8 mouse cellular contexts compared by ENCODE assay signal in genomic region chr11:107275902-107276301, GRCm38 (mm10).
A peak's percentile ranks its signal among the peaks of the same experiment; 100 is the strongest.
DNase-seq lines count a peak whose midpoint lies in the region; ATAC-seq and TF ChIP-seq lines count a peak whose summit lies in the region.

No protein-coding gene starts in this region.

- CTCF ChIA-PET in Patski (lab: Charles Lee) = interaction anchor here (0.8 to 1.3 kb wide), 2 partner anchors 195 to 201 kb away, joined by 3 to 6 read pairs; no protein-coding TSS in a partner anchor

- H3K36me3 ChIP-seq in heart, embryonic 11.5 days (ENCODE audit: control insufficient read depth, insufficient read depth, low read length) = no peaks in the 10 kb centered on the region
- H3K36me3 ChIP-seq in lung, embryonic 16.5 days (ENCODE audit: control insufficient read depth, insufficient read depth, low read length) = no peaks in the 10 kb centered on the region
- H3K36me3 ChIP-seq in splenic B cell, adult 2 months (ENCODE audit: control insufficient read depth, insufficient read depth, low read length, poor library complexity, severe bottlenecking) = no peaks in the 10 kb centered on the region

- POLR2A ChIA-PET in Patski (lab: Charles Lee) = interaction anchor here (0.9 kb wide), 1 partner anchor 58 kb away, joined by 3 read pairs; no protein-coding TSS in a partner anchor

- no peak overlapping the region for H3K9ac ChIP-seq in heart, embryonic 11.5 days (ENCODE audit: low read depth, low read length)
- H3K9ac ChIP-seq in lung, embryonic 16.5 days (ENCODE audit: low read length) = no peak overlapping the region

- in situ Hi-C loops in Patski (cut with MboI; ENCODE audit: low pct_unique_long_range_greater_than_20kb) = loop anchor here (5.0 kb wide), 2 partner anchors 101 to 196 kb away; partner anchors contain the start of gene Pitpnc1

- peak; percentile 97 for DNase-seq in heart, adult 11 months
- DNase-seq in Patski (ENCODE audit: low read depth, low spot score) = no peak
- DNase-seq in cerebellum, postnatal 14 days = peak; percentile 83 to 86
- DNase-seq in gastrocnemius, postnatal 25 days = peak; percentile 40
- DNase-seq in kidney, adult 9 months = peak; percentile 85
- peak; percentile 53 for DNase-seq in splenic B cell, adult 2 months (ENCODE audit: low read depth, low spot score)

- H3K4me2 ChIP-seq in heart, embryonic 11.5 days = no peak overlapping the region
- no peak overlapping the region for H3K4me2 ChIP-seq in lung, embryonic 16.5 days (ENCODE audit: low read depth, low read length)

- peaks cover 26% of the 10 kb centered on the region for H3K4me1 ChIP-seq in heart, embryonic 11.5 days (ENCODE audit: control insufficient read depth, insufficient read depth, low read length)
- H3K4me1 ChIP-seq in lung, embryonic 16.5 days (replicated peaks; ENCODE audit: control insufficient read depth, insufficient read depth, low read length) = peaks cover 8% of the 10 kb centered on the region

- no peak for ATAC-seq in heart, embryonic 11.5 days (replicated peaks; ENCODE audit: insufficient number of reproducible peaks, low FRiP score, low TSS enrichment)
- no peak for ATAC-seq in Patski
- peak; percentile 66; the same call in 1 of the 2 replicates for ATAC-seq in lung, embryonic 16.5 days (ENCODE audit: low read depth)

- no peaks in the 10 kb centered on the region for H3K27me3 ChIP-seq in heart, embryonic 11.5 days (ENCODE audit: control insufficient read depth, insufficient read depth, low read length)
- no peaks in the 10 kb centered on the region for H3K27me3 ChIP-seq in Patski
- no peaks in the 10 kb centered on the region for H3K27me3 ChIP-seq in lung, embryonic 16.5 days (ENCODE audit: control insufficient read depth, insufficient read depth, low read depth, low read length)
- H3K27me3 ChIP-seq in splenic B cell, adult 2 months (ENCODE audit: control insufficient read depth, insufficient read depth, low read length, poor library complexity, severe bottlenecking) = no peaks in the 10 kb centered on the region

- 26% methylated on average over 6 of the region's 6 CpGs for WGBS in heart, embryonic 11.5 days (ENCODE audit: insufficient replicate concordance)
- 9% methylated on average over 6 of the region's 6 CpGs for WGBS in lung, embryonic 16.5 days

- peak; percentile 81 for TF ChIP-seq CTCF in Patski (IDR thresholded peaks at IDR 0.05)

- no peak overlapping the region for H3K4me3 ChIP-seq in heart, embryonic 11.5 days (ENCODE audit: low read depth, low read length)
- H3K4me3 ChIP-seq in lung, embryonic 16.5 days (ENCODE audit: low read length) = no peak overlapping the region

- H3K9me3 ChIP-seq in heart, embryonic 11.5 days (replicated peaks; ENCODE audit: control insufficient read depth, low read length) = no peaks in the 10 kb centered on the region
- no peaks in the 10 kb centered on the region for H3K9me3 ChIP-seq in lung, embryonic 16.5 days (ENCODE audit: control insufficient read depth, low read length)

- H3K27ac ChIP-seq in heart, embryonic 11.5 days (ENCODE audit: low read depth, low read length) = no peak overlapping the region
- no peak overlapping the region for H3K27ac ChIP-seq in lung, embryonic 16.5 days (ENCODE audit: low read length)
